Mouse (Mus musculus): ENCODE data around the gene Vat1. TPM values are rescaled to one million over a fixed set of nuclear protein-coding genes. Genes with fewer than 3 reads are reported as not detected.

Gene Vat1
- polyA plus RNA-seq (2014; fragmentation: Nextera tagmentation; extraction: Ambion mirVana), result 74.5 and 89.4 TPM in 2 replicates

DNA sequence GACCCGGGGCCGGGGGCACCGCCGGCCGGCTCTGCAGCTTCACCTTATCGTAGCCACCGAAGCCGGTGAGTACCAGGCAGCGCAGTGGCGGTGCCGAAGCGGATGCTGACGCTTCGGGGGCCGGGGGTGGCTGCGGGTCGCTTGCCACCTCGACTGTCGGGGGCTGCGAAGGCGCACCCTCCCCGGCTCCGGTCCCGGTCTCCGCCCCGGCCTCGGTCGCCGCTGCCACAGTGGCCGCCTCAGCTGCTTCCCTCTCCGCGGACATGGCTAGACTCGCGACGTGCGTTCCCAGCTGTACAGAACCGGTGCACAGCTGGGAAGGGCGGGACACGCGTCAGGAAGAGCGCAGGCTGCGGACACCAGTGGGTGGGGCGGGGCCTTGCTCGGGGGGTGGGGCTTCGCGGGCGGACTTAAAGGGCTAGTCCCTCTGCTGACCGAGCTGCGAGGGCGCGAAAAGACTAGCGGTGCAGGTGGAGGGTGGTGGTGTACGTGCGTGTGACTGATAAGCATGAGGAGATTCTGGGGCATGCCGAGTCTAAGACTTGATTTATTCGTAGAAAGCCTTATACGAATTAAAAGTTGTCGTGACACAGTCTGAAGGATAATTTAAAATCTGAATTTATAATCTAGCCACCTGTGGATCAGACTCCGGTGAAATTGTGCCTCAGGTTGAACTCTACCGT lies at the start of gene Vat1:
Vat1 (minus strand) TSS at position 362 of the 683 bp plus-strand sequence.
- H3K9ac ChIP-seq (ENCODE audit: low read depth, low read length), result peak within 1 kb of the TSS; percentile 83
- ATAC-seq (ENCODE audit: low FRiP score), result peak; percentile 59
- peak within 1 kb of the TSS; percentile 93 for H3K4me3 ChIP-seq (ENCODE audit: low read depth, low read length)
- H3K27ac ChIP-seq (ENCODE audit: low read depth, low read length), result peak within 1 kb of the TSS; percentile 93
- no peaks in the 10 kb centered on the region for H3K9me3 ChIP-seq (ENCODE audit: control insufficient read depth, low read length)
- H3K36me3 ChIP-seq (ENCODE audit: control insufficient read depth, insufficient read depth, low read length), result 0 out of 2 replicates have a peak, but pooled peaks cover 2% of the 10 kb centered on the region
- H3K4me2 ChIP-seq (replicated peaks; ENCODE audit: low read depth, low read length), result peak within 1 kb of the TSS; percentile 88
- no peak for DNase-seq (ENCODE audit: low spot score)
- no peaks in the 10 kb centered on the region for H3K27me3 ChIP-seq (ENCODE audit: control insufficient read depth, insufficient read depth, low read length)
- H3K4me1 ChIP-seq (replicated peaks; ENCODE audit: control insufficient read depth, insufficient read depth, low read length), result peaks cover 24% of the 10 kb centered on the region
- under 1% methylated on average over 59 of the region's 60 CpGs for WGBS

DNA sequence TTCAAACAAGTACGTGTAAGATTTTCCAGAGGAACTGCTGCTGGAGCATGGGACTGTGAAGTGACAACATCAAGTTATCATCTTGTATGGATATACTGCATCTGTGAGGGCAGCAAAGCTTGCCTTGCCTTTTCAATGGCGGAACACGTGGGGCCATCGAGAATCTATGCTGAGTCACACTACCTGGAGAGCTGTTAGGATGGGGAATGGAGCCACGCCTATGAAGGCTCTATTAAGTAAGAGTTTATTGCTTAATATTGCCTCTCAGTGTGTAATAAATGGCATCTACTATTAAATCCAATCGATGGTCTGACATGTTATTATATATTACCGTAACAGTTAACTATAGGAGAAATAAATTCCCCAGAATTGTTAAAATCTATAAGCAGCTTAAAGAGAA lies 41.1 kb upstream of the Vat1 start:
- ATAC-seq (ENCODE audit: low FRiP score), result no peak
- WGBS, result 95% methylated on average over 7 of the region's 7 CpGs
- H3K4me2 ChIP-seq (replicated peaks; ENCODE audit: low read depth, low read length), result no peak overlapping the region

DNA sequence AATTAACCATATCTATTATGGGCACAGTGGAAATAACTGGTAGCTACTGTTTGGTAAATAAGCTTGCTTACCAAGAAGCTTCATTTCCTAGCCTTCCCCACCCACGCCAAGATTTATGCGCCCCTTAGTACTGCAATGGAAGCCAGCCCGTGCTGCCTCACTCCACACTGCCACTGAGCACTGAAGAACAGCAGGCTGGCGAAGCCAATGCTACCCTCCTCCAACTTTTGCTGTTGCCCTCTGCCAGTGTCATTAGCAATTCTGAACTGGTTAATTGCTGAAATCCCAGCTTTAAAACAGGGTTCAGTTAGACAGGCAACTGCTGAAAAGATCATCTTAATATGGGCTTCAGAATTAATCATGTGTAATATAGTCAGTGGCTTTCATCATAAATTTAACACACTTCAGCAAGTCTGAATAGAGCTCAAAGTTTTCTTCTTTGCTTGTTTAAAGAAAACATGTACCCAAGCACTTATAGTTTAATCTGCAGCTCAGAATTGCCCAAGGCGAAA lies 40.3 kb upstream of the Vat1 start:
- no peak overlapping the region for H3K9ac ChIP-seq (ENCODE audit: low read depth, low read length)
- ATAC-seq (ENCODE audit: low FRiP score) (no peak), DNase-seq (ENCODE audit: low spot score) (no peak)
- H3K4me1 ChIP-seq (replicated peaks; ENCODE audit: control insufficient read depth, insufficient read depth, low read length), result no peaks in the 10 kb centered on the region
- 86% methylated on average over 5 of the region's 5 CpGs for WGBS
- no peak overlapping the region for H3K4me3 ChIP-seq (ENCODE audit: low read depth, low read length)
- no peak overlapping the region for H3K27ac ChIP-seq (ENCODE audit: low read depth, low read length)
- no peaks in the 10 kb centered on the region for H3K9me3 ChIP-seq (ENCODE audit: control insufficient read depth, low read length)
- H3K36me3 ChIP-seq (ENCODE audit: control insufficient read depth, insufficient read depth, low read length), result 0 out of 2 replicates have a peak, but pooled peaks cover 3% of the 10 kb centered on the region
- H3K27me3 ChIP-seq (ENCODE audit: control insufficient read depth, insufficient read depth, low read length), result no peaks in the 10 kb centered on the region
- H3K4me2 ChIP-seq (replicated peaks; ENCODE audit: low read depth, low read length), result no peak overlapping the region

More for the DNA sequence above, 41.1 kb upstream of the Vat1 start:
- 0 out of 2 replicates have a peak, but pooled peaks cover 3% of the 10 kb centered on the region for H3K36me3 ChIP-seq (ENCODE audit: control insufficient read depth, insufficient read depth, low read length)
- no peak overlapping the region for H3K9ac ChIP-seq (ENCODE audit: low read depth, low read length)
- H3K4me3 ChIP-seq (ENCODE audit: low read depth, low read length), result no peak overlapping the region
- no peak for DNase-seq (ENCODE audit: low spot score)
- no peaks in the 10 kb centered on the region for H3K4me1 ChIP-seq (replicated peaks; ENCODE audit: control insufficient read depth, insufficient read depth, low read length)
- H3K27ac ChIP-seq (ENCODE audit: low read depth, low read length), result no peak overlapping the region
- H3K9me3 ChIP-seq (ENCODE audit: control insufficient read depth, low read length), result no peaks in the 10 kb centered on the region
- H3K27me3 ChIP-seq (ENCODE audit: control insufficient read depth, insufficient read depth, low read length), result no peaks in the 10 kb centered on the region

DNA sequence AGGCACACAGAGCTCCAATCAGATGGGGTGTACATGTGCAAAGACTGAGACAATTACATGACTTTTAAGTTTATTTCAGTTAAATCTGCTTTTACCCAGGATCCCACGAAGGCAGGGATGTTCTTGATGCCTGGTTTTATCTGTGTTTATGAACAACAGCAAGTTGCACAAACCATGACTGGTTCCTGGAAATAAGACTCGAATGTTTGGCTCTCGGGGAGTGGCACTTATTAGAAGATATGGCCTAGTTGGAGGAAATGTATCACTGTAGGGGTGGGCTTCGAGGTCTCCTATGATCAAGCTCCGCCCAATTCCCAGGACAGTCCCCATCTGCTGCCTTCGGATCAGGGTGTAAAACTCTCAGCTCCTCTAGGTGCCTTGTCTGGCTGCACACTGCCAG lies 20.1 kb upstream of the Vat1 start:
- Histone ChIP-seq H3K4me2 (replicated peaks; ENCODE audit: low read depth, low read length) (no peak overlapping the region), H3K27me3 (ENCODE audit: control insufficient read depth, insufficient read depth, low read length) (no peaks in the 10 kb centered on the region), H3K4me1 (replicated peaks; ENCODE audit: control insufficient read depth, insufficient read depth, low read length) (peaks cover 3% of the 10 kb centered on the region; the same call in 1 of the 2 replicates), H3K9me3 (ENCODE audit: control insufficient read depth, low read length) (no peaks in the 10 kb centered on the region), H3K9ac (ENCODE audit: low read depth, low read length) (no peak overlapping the region), H3K4me3 (ENCODE audit: low read depth, low read length) (no peak overlapping the region), H3K36me3 (ENCODE audit: control insufficient read depth, insufficient read depth, low read length) (0 out of 2 replicates have a peak, but pooled peaks cover 2% of the 10 kb centered on the region), H3K27ac (ENCODE audit: low read depth, low read length) (no peak overlapping the region)
- DNase-seq (ENCODE audit: low spot score), result no peak
- ATAC-seq (ENCODE audit: low FRiP score), result no peak
- 76% methylated on average over 6 of the region's 6 CpGs for WGBS

DNA sequence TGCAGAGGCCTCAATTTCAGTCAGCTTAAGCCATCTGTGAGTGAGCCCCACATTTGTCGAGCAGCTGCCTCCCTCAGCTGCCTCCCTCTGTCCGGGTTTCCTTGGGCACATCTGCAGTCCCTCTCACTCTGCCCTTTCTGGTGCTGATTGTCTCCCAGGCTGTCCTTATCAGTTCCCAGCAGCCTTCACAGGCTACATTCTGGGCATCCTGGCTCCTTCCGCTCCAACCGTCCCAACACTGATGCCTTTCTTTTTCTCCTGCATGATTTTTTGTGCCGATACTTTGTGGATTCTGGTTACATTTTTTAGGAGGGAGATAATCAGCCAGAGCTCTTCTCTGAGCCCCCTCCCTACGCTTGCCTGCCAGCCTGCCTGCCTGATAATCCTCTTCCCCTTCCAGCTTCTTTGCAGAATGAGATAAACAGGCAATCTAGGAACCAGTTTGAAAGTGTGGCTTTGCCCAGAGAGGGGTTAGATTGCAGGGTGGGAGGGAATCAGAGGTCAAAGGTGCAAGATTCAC lies 19.5 kb upstream of the Vat1 start:
- DNase-seq (ENCODE audit: low spot score) (peak; percentile 38), ATAC-seq (ENCODE audit: low FRiP score) (no peak)
- Histone ChIP-seq H3K4me2 (replicated peaks; ENCODE audit: low read depth, low read length) (no peak overlapping the region), H3K9me3 (ENCODE audit: control insufficient read depth, low read length) (no peaks in the 10 kb centered on the region), H3K4me1 (replicated peaks; ENCODE audit: control insufficient read depth, insufficient read depth, low read length) (peaks cover 5% of the 10 kb centered on the region; the same call in 1 of the 2 replicates), H3K27ac (ENCODE audit: low read depth, low read length) (peak overlapping the region; percentile 82), H3K9ac (ENCODE audit: low read depth, low read length) (no peak overlapping the region), H3K4me3 (ENCODE audit: low read depth, low read length) (no peak overlapping the region), H3K36me3 (ENCODE audit: control insufficient read depth, insufficient read depth, low read length) (0 out of 2 replicates have a peak, but pooled peaks cover 2% of the 10 kb centered on the region), H3K27me3 (ENCODE audit: control insufficient read depth, insufficient read depth, low read length) (no peaks in the 10 kb centered on the region)
- WGBS, result 56% methylated on average over 6 of the region's 6 CpGs

DNA sequence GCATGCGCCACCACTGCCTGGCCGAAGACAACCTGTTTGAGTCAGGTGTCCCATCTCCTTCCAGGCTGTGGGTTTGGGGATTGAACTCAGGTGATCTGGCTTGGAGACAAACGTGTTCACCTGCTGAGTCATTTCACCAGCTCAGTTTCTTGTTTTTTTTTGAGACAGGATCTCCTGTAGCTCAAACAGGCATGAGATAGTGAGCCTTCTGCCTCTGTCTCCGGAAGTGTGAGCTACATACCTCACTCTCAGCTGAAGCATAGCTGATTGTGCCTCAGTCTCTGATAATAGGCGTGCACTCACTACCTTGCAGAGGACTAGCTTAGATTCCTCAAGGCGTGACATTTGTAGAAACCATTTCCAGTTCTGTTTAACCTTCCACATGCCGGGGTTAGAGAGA lies 18.8 kb upstream of the Vat1 start:
- 90% methylated on average over 7 of the region's 7 CpGs for WGBS
- H3K9ac ChIP-seq (ENCODE audit: low read depth, low read length), result no peak overlapping the region
- H3K36me3 ChIP-seq (ENCODE audit: control insufficient read depth, insufficient read depth, low read length), result 0 out of 2 replicates have a peak, but pooled peaks cover 2% of the 10 kb centered on the region
- no peak overlapping the region for H3K4me2 ChIP-seq (replicated peaks; ENCODE audit: low read depth, low read length)
- ATAC-seq (ENCODE audit: low FRiP score) (no peak), DNase-seq (ENCODE audit: low spot score) (no peak)
- H3K27me3 ChIP-seq (ENCODE audit: control insufficient read depth, insufficient read depth, low read length), result no peaks in the 10 kb centered on the region
- peaks cover 8% of the 10 kb centered on the region; the same call in 1 of the 2 replicates for H3K4me1 ChIP-seq (replicated peaks; ENCODE audit: control insufficient read depth, insufficient read depth, low read length)
- H3K4me3 ChIP-seq (ENCODE audit: low read depth, low read length), result no peak overlapping the region
- no peaks in the 10 kb centered on the region for H3K9me3 ChIP-seq (ENCODE audit: control insufficient read depth, low read length)
- H3K27ac ChIP-seq (ENCODE audit: low read depth, low read length), result peak overlapping the region; percentile 89

DNA sequence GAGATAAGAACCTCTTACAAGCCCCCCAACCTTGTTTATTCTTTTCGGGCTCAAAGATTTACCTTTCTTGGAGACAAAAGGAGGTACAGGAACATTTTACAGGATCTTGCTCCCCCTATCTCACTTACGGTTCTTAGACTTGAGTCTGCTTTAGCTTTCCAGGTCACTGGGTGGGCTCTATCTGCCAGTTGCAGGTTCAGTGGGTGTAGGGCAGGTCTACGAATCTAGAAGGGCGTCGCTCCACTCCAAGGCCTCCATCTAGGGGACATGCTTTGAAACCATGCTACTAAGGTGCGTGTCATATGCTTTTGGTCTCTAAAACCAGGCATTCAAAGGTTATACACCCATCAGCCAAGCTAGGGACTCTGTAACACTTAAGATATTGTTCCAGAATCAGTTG lies 18.2 kb upstream of the Vat1 start:
- Histone ChIP-seq H3K4me2 (replicated peaks; ENCODE audit: low read depth, low read length) (no peak overlapping the region), H3K27me3 (ENCODE audit: control insufficient read depth, insufficient read depth, low read length) (no peaks in the 10 kb centered on the region), H3K4me3 (ENCODE audit: low read depth, low read length) (no peak overlapping the region), H3K9me3 (ENCODE audit: control insufficient read depth, low read length) (no peaks in the 10 kb centered on the region), H3K27ac (ENCODE audit: low read depth, low read length) (peak overlapping the region; percentile 89), H3K4me1 (replicated peaks; ENCODE audit: control insufficient read depth, insufficient read depth, low read length) (peaks cover 8% of the 10 kb centered on the region; the same call in 1 of the 2 replicates), H3K9ac (ENCODE audit: low read depth, low read length) (no peak overlapping the region), H3K36me3 (ENCODE audit: control insufficient read depth, insufficient read depth, low read length) (no peaks in the 10 kb centered on the region)
- no peak for ATAC-seq (ENCODE audit: low FRiP score)
- 73% methylated on average over 6 of the region's 6 CpGs for WGBS
- no peak for DNase-seq (ENCODE audit: low spot score)

DNA sequence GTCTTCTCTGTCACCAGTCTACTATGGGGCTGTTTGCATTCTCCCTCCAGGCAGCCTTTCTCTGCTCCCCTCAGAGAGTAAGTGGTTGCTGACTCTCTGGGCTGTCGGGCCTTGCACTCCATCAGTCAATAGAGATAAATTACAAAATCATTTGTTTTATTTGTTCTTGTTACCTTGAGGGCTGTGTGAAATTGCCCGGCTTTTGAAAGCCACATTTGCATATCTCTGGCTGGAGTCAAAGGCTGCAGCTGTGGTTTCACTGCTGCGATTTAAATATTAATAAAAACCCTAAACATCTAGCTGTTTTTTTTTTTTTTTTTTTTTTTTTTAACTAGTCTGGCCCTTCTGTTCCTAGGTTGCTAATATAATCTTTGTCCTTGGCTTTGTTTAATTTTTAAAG lies 17.8 kb upstream of the Vat1 start:
- H3K36me3 ChIP-seq (ENCODE audit: control insufficient read depth, insufficient read depth, low read length), result no peaks in the 10 kb centered on the region
- H3K9me3 ChIP-seq (ENCODE audit: control insufficient read depth, low read length), result no peaks in the 10 kb centered on the region
- H3K4me2 ChIP-seq (replicated peaks; ENCODE audit: low read depth, low read length), result no peak overlapping the region
- H3K4me1 ChIP-seq (replicated peaks; ENCODE audit: control insufficient read depth, insufficient read depth, low read length), result peaks cover 8% of the 10 kb centered on the region; the same call in 1 of the 2 replicates
- 34% methylated on average over 3 of the region's 3 CpGs for WGBS
- no peak for ATAC-seq (ENCODE audit: low FRiP score)
- H3K9ac ChIP-seq (ENCODE audit: low read depth, low read length), result no peak overlapping the region
- DNase-seq (ENCODE audit: low spot score), result no peak
- H3K4me3 ChIP-seq (ENCODE audit: low read depth, low read length), result no peak overlapping the region
- no peaks in the 10 kb centered on the region for H3K27me3 ChIP-seq (ENCODE audit: control insufficient read depth, insufficient read depth, low read length)
- peak overlapping the region; percentile 89 for H3K27ac ChIP-seq (ENCODE audit: low read depth, low read length)

Data from hindbrain, embryonic 11.5 days (tissue).